Mouse (Mus musculus) hindbrain, embryonic 10.5 days (tissue): ENCODE measurements around the gene Tcf21. TPM values are rescaled to one million over a fixed set of nuclear protein-coding genes. Genes with fewer than 3 reads are reported as not detected.

Source experiments
- DNase-seq: peaks from one replicate; pipeline ENCODE4 v3.0.0-alpha.2; 2017; ENCODE audit warnings: low spot score
- H3K27ac ChIP-seq: fragments of 300-500 bp; sonication (generic); 2 replicates; pipeline ENCODE4 v1.5.1; 2016; ENCODE audit warnings: mild to moderate bottlenecking, moderate library complexity
- H3K27me3 ChIP-seq: fragments of 300-500 bp; sonication (generic); 2 replicates; pipeline ENCODE4 v1.6.1; 2016; ENCODE audit warnings: mild to moderate bottlenecking; ENCODE audit not compliant: poor library complexity, insufficient read depth, severe bottlenecking
- H3K36me3 ChIP-seq: fragments of 300-500 bp; sonication (generic); 2 replicates; pipeline ENCODE4 v1.6.1; 2016; ENCODE audit warnings: mild to moderate bottlenecking, moderate library complexity
- H3K4me1 ChIP-seq: fragments of 300-500 bp; sonication (generic); replicated peaks from 2 replicates; pipeline ENCODE4 v1.6.1; 2016; ENCODE audit warnings: mild to moderate bottlenecking
- H3K4me3 ChIP-seq: fragments of 300-500 bp; sonication (generic); 2 replicates; pipeline ENCODE4 v1.5.1; 2016; ENCODE audit warnings: mild to moderate bottlenecking, moderate library complexity
- H3K9me3 ChIP-seq: fragments of 300-500 bp; sonication (generic); 2 replicates; pipeline ENCODE4 v1.6.1; 2016; ENCODE audit warnings: mild to moderate bottlenecking, moderate library complexity
- WGBS: fragments of 180-500 bp; shearing (Covaris S2); methylation state at CpG from one replicate; pipeline ENCODE4 v1.1.7; 2016; 5-methylcytosine and 5-hydroxymethylcytosine counted together
- polyA plus RNA-seq: library from polyadenylated mRNA; unstranded; fragments of >200 nt; fragmentation: Nextera tagmentation; extraction: Ambion mirVana; gene quantifications from 2 replicates; pipeline ENCODE4 v1.2.1, GENCODE M21; 2016

Gene Tcf21
- 0.27 and 0.65 TPM in 2 replicates for polyA plus RNA-seq

- Histone ChIP-seq H3K9me3 (no peaks in the 10 kb centered on the region), H3K4me3 (peak within 1 kb of the TSS; percentile 32), H3K27me3 (peaks cover 98% of the 10 kb centered on the region), H3K36me3 (no peaks in the 10 kb centered on the region), H3K27ac (no peak within 1 kb of the TSS), H3K4me1 (peaks cover 11% of the 10 kb centered on the region)
- no peak for DNase-seq
- WGBS, result under 1% methylated on average over 20 of the region's 20 CpGs
Measured at GRCm38 (mm10) chr10:22819871-22820590, at the start of gene Tcf21. TSS of gene Tcf21 (minus strand) at chr10:22820174.

- no peak for DNase-seq
- WGBS, result 44% methylated on average over 8 of the region's 8 CpGs
- no peaks in the 10 kb centered on the region for H3K9me3 ChIP-seq
- H3K4me3 ChIP-seq, result no peak overlapping the region
- H3K4me1 ChIP-seq, result peaks cover 3% of the 10 kb centered on the region; the same call in 1 of the 2 replicates
- no peaks in the 10 kb centered on the region for H3K27me3 ChIP-seq
- H3K36me3 ChIP-seq, result no peaks in the 10 kb centered on the region
- no peak overlapping the region for H3K27ac ChIP-seq
Measured at GRCm38 (mm10) chr10:22868386-22868918, 48.5 kb upstream of the Tcf21 start.

GRCm38 (mm10) chr10:22867210-22867609 lies 47.2 kb upstream of the Tcf21 start:
- Histone ChIP-seq H3K4me3 (no peak overlapping the region), H3K27ac (no peak overlapping the region), H3K36me3 (no peaks in the 10 kb centered on the region), H3K9me3 (no peaks in the 10 kb centered on the region), H3K27me3 (no peaks in the 10 kb centered on the region), H3K4me1 (peaks cover 3% of the 10 kb centered on the region; the same call in 1 of the 2 replicates)
- 87% methylated on average over 2 of the region's 2 CpGs for WGBS
- DNase-seq, result no peak

- no peaks in the 10 kb centered on the region for H3K36me3 ChIP-seq
- H3K9me3 ChIP-seq, result no peaks in the 10 kb centered on the region
- H3K27ac ChIP-seq, result no peak overlapping the region
- WGBS, result 32% methylated on average over 9 of the region's 9 CpGs
- DNase-seq, result no peak
- 0 out of 2 replicates have a peak, but pooled peaks cover 4% of the 10 kb centered on the region for H3K4me1 ChIP-seq
- no peak overlapping the region for H3K4me3 ChIP-seq
- H3K27me3 ChIP-seq, result no peaks in the 10 kb centered on the region
Measured at GRCm38 (mm10) chr10:22858111-22858510, 38.1 kb upstream of the Tcf21 start.

- H3K27me3 ChIP-seq, result no peaks in the 10 kb centered on the region
- no peaks in the 10 kb centered on the region for H3K36me3 ChIP-seq
- no peak overlapping the region for H3K4me3 ChIP-seq
- no peak for DNase-seq
- no peaks in the 10 kb centered on the region for H3K9me3 ChIP-seq
- 21% methylated on average over 7 of the region's 7 CpGs for WGBS
- no peak overlapping the region for H3K27ac ChIP-seq
- 0 out of 2 replicates have a peak, but pooled peaks cover 4% of the 10 kb centered on the region for H3K4me1 ChIP-seq
Measured at GRCm38 (mm10) chr10:22854330-22854729, 34.4 kb upstream of the Tcf21 start.

GRCm38 (mm10) chr10:22845351-22845750 lies 25.4 kb upstream of the Tcf21 start:
- H3K36me3 ChIP-seq, result no peaks in the 10 kb centered on the region
- peaks cover 13% of the 10 kb centered on the region for H3K4me1 ChIP-seq
- H3K9me3 ChIP-seq, result no peaks in the 10 kb centered on the region
- WGBS, result 5% methylated on average over 3 of the region's 3 CpGs
- peaks cover 79% of the 10 kb centered on the region for H3K27me3 ChIP-seq
- no peak for DNase-seq
- H3K27ac ChIP-seq, result no peak overlapping the region
- H3K4me3 ChIP-seq, result no peak overlapping the region

GRCm38 (mm10) chr10:22844731-22845130 lies 24.8 kb upstream of the Tcf21 start:
- H3K9me3 ChIP-seq, result no peaks in the 10 kb centered on the region
- H3K27me3 ChIP-seq, result peaks cover 85% of the 10 kb centered on the region
- no peak overlapping the region for H3K4me3 ChIP-seq
- H3K27ac ChIP-seq, result no peak overlapping the region
- no peak for DNase-seq
- no peaks in the 10 kb centered on the region for H3K36me3 ChIP-seq
- 12% methylated on average over 10 of the region's 10 CpGs for WGBS
- peaks cover 13% of the 10 kb centered on the region for H3K4me1 ChIP-seq

- Histone ChIP-seq H3K4me3 (peak overlapping the region; percentile 36), H3K4me1 (peaks cover 13% of the 10 kb centered on the region), H3K27ac (no peak overlapping the region), H3K9me3 (no peaks in the 10 kb centered on the region), H3K27me3 (peaks cover 96% of the 10 kb centered on the region), H3K36me3 (no peaks in the 10 kb centered on the region)
- WGBS, result under 1% methylated on average over 26 of the region's 26 CpGs
- no peak for DNase-seq
Measured at GRCm38 (mm10) chr10:22843440-22844361, 23.7 kb upstream of the Tcf21 start.

- H3K9me3 ChIP-seq, result no peaks in the 10 kb centered on the region
- WGBS, result 3% methylated on average over 17 of the region's 17 CpGs
- H3K27ac ChIP-seq, result no peak overlapping the region
- H3K27me3 ChIP-seq, result peaks cover 100% of the 10 kb centered on the region
- DNase-seq, result no peak
- H3K36me3 ChIP-seq, result no peaks in the 10 kb centered on the region
- peak overlapping the region; percentile 36; the same call in 1 of the 2 replicates for H3K4me3 ChIP-seq
- H3K4me1 ChIP-seq, result peaks cover 13% of the 10 kb centered on the region
Measured at GRCm38 (mm10) chr10:22842781-22843439, 22.9 kb upstream of the Tcf21 start.

- H3K4me3 ChIP-seq, result no peak overlapping the region
- H3K36me3 ChIP-seq, result no peaks in the 10 kb centered on the region
- peaks cover 13% of the 10 kb centered on the region for H3K4me1 ChIP-seq
- under 1% methylated on average over 4 of the region's 4 CpGs for WGBS
- DNase-seq, result no peak
- peaks cover 100% of the 10 kb centered on the region for H3K27me3 ChIP-seq
- no peaks in the 10 kb centered on the region for H3K9me3 ChIP-seq
- H3K27ac ChIP-seq, result no peak overlapping the region
Measured at GRCm38 (mm10) chr10:22842113-22842512, 22.1 kb upstream of the Tcf21 start.

- Histone ChIP-seq H3K4me3 (no peak overlapping the region), H3K27me3 (peaks cover 55% of the 10 kb centered on the region), H3K36me3 (no peaks in the 10 kb centered on the region), H3K27ac (no peak overlapping the region), H3K4me1 (no peaks in the 10 kb centered on the region), H3K9me3 (no peaks in the 10 kb centered on the region)
- DNase-seq, result no peak
- WGBS, result 78% methylated on average over 2 of the region's 2 CpGs
Measured at GRCm38 (mm10) chr10:22826244-22826643, 6.3 kb upstream of the Tcf21 start.

GRCm38 (mm10) chr10:22822896-22823295 lies 2.9 kb upstream of the Tcf21 start:
- H3K27ac ChIP-seq, result no peak overlapping the region
- H3K4me3 ChIP-seq, result no peak overlapping the region
- H3K27me3 ChIP-seq, result peaks cover 88% of the 10 kb centered on the region
- H3K4me1 ChIP-seq, result peaks cover 11% of the 10 kb centered on the region
- 13% methylated on average over 6 of the region's 6 CpGs for WGBS
- no peaks in the 10 kb centered on the region for H3K36me3 ChIP-seq
- H3K9me3 ChIP-seq, result no peaks in the 10 kb centered on the region
- no peak for DNase-seq
